Mouse (Mus musculus) G1E (cell line): ENCODE results near the gene Psmg4.

Experiments used
- CTCF ChIP-seq: IDR thresholded peaks from 2 replicates; pipeline ENCODE4 v1.5.1; 2012; ENCODE audit warnings: low read depth, low read length, inconsistent platforms, mixed read lengths
- GATA1 ChIP-seq: IDR thresholded peaks from 2 replicates; pipeline ENCODE4 v1.6.1; 2012; ENCODE audit warnings: borderline replicate concordance, low read length, inconsistent platforms, mixed read lengths
- GATA2 ChIP-seq: IDR thresholded peaks from 2 replicates; pipeline ENCODE4 v1.6.1; 2012; ENCODE audit warnings: low read depth, low read length, inconsistent platforms, borderline replicate concordance
- POLR2AphosphoS5 ChIP-seq: IDR thresholded peaks from 2 replicates; pipeline ENCODE4 v1.6.1; 2012; ENCODE audit warnings: low read depth, low read length, inconsistent platforms; ENCODE audit not compliant: insufficient replicate concordance
- TAL1 ChIP-seq: conservative IDR thresholded peaks from 2 replicates; pipeline ENCODE4 v1.6.1; 2012; ENCODE audit warnings: low read depth, low read length, inconsistent platforms, mixed read lengths

DNA sequence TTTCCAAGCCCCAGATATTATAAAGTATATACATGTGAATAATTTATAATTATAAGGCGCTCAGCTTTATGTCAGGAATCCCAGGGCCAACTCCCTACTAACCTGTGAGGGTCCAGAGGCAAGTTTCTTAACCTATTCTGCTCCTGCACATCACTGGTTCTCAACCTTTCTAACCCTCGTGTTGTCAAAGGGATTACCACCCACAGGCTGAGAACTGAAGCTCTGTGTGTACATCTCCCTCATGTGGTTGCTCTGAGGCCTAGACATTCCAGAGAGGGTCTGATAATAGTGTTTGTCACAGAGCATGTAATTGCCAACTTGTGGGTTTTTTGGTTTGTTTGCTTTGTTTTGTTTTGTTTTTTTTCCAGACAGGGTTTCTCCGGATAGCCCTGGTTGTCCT lies 15.8 kb upstream of the Psmg4 start:
- TF ChIP-seq CTCF: no peak
- TF ChIP-seq TAL1: no peak
- TF ChIP-seq GATA1: no peak
- TF ChIP-seq POLR2AphosphoS5: no peak
- TF ChIP-seq GATA2: no peak
